Mouse (Mus musculus) heart, embryonic 12.5 days (tissue): ENCODE measurements at regions not wholly inside any gene's neighbourhood (a gene's known extent, or its start where the extent isn't known, plus 50 kb on each side); places are given as distances from the start of the nearest gene placed in this dataset.

Source experiments
- ATAC-seq: fragments of 200-750 bp; cut with Nextera tagmentation; 2 replicates; pipeline ENCODE4 v1.8.0; 2017; ENCODE audit warnings: moderate TSS enrichment, moderate library complexity; ENCODE audit not compliant: insufficient number of reproducible peaks, low FRiP score
- H3K27ac ChIP-seq: fragments of 300-500 bp; sonication (generic); 2 replicates; pipeline ENCODE4 v1.5.1; 2016; ENCODE audit warnings: mild to moderate bottlenecking, moderate library complexity; ENCODE audit not compliant: poor library complexity, severe bottlenecking
- H3K27me3 ChIP-seq: fragments of 300-500 bp; sonication (generic); replicated peaks from 2 replicates; pipeline ENCODE4 v1.6.1; 2016; ENCODE audit warnings: mild to moderate bottlenecking, moderate library complexity
- H3K36me3 ChIP-seq: fragments of 300-500 bp; sonication (generic); 2 replicates; pipeline ENCODE4 v1.6.1; 2016; ENCODE audit warnings: mild to moderate bottlenecking, moderate library complexity
- H3K4me1 ChIP-seq: fragments of 300-500 bp; sonication (generic); replicated peaks from 2 replicates; pipeline ENCODE4 v1.6.1; 2016; ENCODE audit warnings: mild to moderate bottlenecking
- H3K4me2 ChIP-seq: fragments of 300-500 bp; sonication (generic); 2 replicates; pipeline ENCODE4 v1.6.1; 2016; ENCODE audit warnings: mild to moderate bottlenecking, moderate library complexity
- H3K4me3 ChIP-seq: fragments of 300-500 bp; sonication (generic); 2 replicates; pipeline ENCODE4 v1.5.1; 2016; ENCODE audit warnings: mild to moderate bottlenecking
- H3K9ac ChIP-seq: fragments of 300-500 bp; sonication (generic); 2 replicates; pipeline ENCODE4 v1.6.1; 2016; ENCODE audit warnings: mild to moderate bottlenecking, moderate library complexity
- H3K9me3 ChIP-seq: fragments of 300-500 bp; sonication (generic); replicated peaks from 2 replicates; pipeline ENCODE4 v1.6.1; 2016; ENCODE audit warnings: mild to moderate bottlenecking, moderate library complexity
- WGBS: fragments of 180-500 bp; shearing (Covaris S2); methylation state at CpG from one replicate; pipeline ENCODE4 v1.1.7; 2016; 5-methylcytosine and 5-hydroxymethylcytosine counted together

DNA sequence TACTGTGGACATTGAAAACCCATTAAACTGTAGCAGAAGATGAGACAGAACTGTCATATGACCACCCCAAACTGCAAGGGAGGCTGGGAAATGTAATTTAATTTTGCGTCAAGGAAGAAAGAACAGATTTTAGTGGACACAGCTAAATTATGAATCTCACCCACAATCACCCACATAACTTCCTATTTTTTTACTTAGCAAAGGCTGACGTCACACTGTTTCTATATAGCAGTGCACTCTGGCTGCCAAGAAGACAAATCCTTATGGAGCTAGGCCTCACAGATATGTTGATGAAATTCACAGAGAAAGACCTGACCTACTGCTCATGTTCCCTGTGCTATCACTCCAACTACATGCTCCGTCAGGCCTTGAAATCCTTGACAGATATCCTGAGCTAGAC, 118.5 kb upstream of the Lmo4 start:
- no peak for ATAC-seq
- Histone ChIP-seq H3K36me3 (no peaks in the 10 kb centered on the region), H3K4me2 (no peak overlapping the region), H3K9ac (no peak overlapping the region), H3K27ac (no peak overlapping the region), H3K27me3 (no peaks in the 10 kb centered on the region), H3K4me1 (no peaks in the 10 kb centered on the region), H3K4me3 (no peak overlapping the region), H3K9me3 (no peaks in the 10 kb centered on the region)
- WGBS = 80% methylated on average over 3 of the region's 3 CpGs

DNA sequence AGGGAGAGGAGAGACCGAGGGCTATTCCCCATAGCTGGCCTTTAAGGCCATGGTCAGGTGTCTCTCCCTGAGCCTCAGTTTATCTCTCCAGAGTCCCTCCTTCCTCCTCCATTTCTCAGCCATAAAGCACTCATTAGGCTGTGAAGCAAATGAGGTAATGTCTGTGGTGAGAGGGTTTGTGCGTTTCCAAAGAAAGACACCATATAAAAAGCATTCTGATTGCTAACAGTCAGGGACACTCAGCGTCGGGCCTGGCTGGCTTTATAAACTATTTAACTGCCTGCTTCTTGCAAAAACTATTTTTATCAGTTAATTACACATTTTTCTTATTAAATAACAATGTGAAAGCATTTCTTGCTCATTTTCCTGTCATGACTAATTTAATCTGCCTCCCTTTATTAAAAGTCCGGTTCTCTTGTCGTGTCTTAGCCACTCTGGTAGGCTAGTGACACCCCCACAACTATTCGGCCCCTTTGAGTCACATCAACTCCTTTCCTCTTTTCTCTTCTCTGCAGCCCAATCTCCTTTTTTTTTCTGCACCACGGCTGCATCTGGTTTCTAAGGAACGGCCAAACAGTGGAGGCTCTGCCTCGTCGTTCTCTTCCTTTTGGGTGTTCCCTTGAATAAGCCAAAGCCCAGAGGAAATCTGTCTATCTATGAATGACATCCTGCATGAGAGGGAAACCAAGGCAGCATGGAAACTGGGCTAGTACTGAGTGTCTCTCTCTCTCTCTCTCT, 114.6 kb upstream of the Lmo4 start:
- Histone ChIP-seq H3K36me3 (no peaks in the 10 kb centered on the region), H3K27ac (no peak overlapping the region), H3K4me2 (no peak overlapping the region), H3K9ac (no peak overlapping the region), H3K4me3 (no peak overlapping the region), H3K9me3 (no peaks in the 10 kb centered on the region), H3K4me1 (no peaks in the 10 kb centered on the region), H3K27me3 (no peaks in the 10 kb centered on the region)
- ATAC-seq = no peak
- 58% methylated on average over 11 of the region's 11 CpGs for WGBS

DNA sequence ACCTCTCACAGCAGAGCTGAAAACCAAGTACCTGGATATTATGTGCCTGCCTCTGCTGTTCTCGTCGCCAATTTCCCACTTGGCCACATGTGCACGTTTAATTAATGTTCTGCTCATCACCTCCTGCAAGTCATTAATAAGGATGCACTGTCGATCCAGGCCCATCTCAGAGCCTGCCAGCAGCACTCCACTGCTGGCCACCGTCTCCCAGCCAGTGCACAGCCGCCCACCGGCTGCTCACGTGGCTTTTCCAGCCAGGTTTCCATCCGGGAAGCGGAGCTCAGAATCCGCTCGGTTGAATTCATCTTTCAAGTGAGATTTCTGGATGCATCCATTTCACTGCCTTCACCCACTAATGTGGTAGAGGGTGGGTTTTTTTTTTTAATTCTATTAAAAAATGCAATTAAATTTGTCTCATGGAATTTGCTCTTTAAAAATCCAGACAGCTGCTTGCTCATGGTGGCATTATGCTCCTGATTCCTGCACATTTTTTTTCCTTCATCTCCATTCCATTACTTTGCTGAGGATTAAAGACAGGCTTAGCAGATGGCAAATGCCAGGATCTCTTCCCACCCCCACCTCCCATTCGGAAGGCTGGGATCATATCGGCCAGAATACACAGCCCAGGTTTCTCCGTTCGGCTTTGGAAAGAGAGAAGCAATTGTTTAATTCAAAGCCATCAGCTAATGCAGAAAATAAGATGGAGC, 113.9 kb upstream of the Lmo4 start:
- Histone ChIP-seq H3K4me1 (no peaks in the 10 kb centered on the region), H3K4me3 (no peak overlapping the region), H3K9ac (no peak overlapping the region), H3K9me3 (no peaks in the 10 kb centered on the region), H3K36me3 (no peaks in the 10 kb centered on the region), H3K27me3 (no peaks in the 10 kb centered on the region), H3K4me2 (no peak overlapping the region), H3K27ac (no peak overlapping the region)
- ATAC-seq = no peak
- WGBS = 68% methylated on average over 16 of the region's 16 CpGs

DNA sequence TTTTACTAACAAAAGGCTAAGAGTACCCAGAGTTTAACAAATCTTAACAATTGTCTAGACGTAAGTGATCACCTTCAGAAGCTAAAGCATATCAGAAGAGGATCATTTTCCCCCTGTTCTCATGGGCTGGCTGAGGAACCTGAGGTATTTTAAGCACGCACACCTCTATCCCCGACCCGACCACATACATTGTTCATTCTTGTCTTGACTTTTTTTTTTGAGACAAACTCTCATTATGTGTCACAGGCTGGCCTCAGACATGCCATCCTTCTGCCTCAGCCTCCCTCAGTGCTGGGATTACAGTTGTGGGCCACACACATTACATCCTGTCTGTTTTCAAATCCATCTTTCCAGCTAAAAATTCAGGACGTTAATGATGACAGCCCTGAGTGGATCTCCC, 105.7 kb upstream of the Lmo4 start:
- H3K27ac ChIP-seq = no peak overlapping the region
- no peak for ATAC-seq
- no peaks in the 10 kb centered on the region for H3K4me1 ChIP-seq
- H3K36me3 ChIP-seq = no peaks in the 10 kb centered on the region
- no peak overlapping the region for H3K4me2 ChIP-seq
- H3K27me3 ChIP-seq = no peaks in the 10 kb centered on the region
- no peak overlapping the region for H3K4me3 ChIP-seq
- no peak overlapping the region for H3K9ac ChIP-seq
- no peaks in the 10 kb centered on the region for H3K9me3 ChIP-seq
- 68% methylated on average over 5 of the region's 5 CpGs for WGBS

DNA sequence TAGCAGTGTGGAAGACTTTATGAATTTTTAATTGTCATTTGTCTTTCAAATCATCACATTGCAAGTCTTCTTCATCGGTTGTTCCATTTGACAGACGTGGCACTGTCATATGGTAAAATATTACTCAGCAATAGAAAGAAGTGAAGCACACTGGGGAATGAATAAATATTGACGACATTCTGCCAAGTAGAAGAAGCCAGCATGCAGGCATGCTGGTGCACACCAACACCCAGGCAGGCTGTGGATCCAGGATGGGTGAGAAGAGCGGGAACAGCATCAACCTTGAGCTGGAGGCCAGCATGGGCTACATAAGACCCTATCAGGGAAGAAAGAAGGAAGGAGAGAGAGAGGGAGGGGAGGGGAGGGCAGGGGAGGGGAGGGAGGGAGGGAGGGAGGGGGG, 103.6 kb upstream of the Lmo4 start:
- ATAC-seq = no peak
- no peaks in the 10 kb centered on the region for H3K9me3 ChIP-seq
- WGBS = 80% methylated on average over 4 of the region's 4 CpGs
- no peak overlapping the region for H3K9ac ChIP-seq
- no peak overlapping the region for H3K27ac ChIP-seq
- no peak overlapping the region for H3K4me3 ChIP-seq
- no peaks in the 10 kb centered on the region for H3K4me1 ChIP-seq
- no peaks in the 10 kb centered on the region for H3K36me3 ChIP-seq
- H3K4me2 ChIP-seq = no peak overlapping the region
- no peaks in the 10 kb centered on the region for H3K27me3 ChIP-seq

DNA sequence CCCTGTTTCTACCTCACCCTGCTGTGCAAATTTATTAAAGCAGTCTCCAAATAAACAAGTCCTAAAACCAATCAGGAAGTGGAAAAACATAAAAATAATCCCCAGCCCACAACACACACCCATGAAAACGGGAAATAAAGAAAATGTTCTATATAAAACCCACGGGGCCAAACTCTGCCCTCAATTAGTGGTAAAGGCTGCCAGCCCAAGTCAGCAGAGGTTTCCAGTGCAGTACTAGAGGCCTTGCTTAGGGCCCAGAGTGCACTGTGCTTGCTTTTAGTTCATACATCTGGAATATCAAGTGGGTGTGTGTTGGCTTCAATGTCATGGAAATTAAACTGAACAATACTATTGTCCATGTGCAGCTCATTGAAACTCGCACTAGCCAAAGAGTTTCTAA, 102.5 kb upstream of the Lmo4 start:
- H3K36me3 ChIP-seq = no peaks in the 10 kb centered on the region
- no peak overlapping the region for H3K4me2 ChIP-seq
- H3K4me3 ChIP-seq = no peak overlapping the region
- ATAC-seq = no peak
- no peak overlapping the region for H3K9ac ChIP-seq
- no peaks in the 10 kb centered on the region for H3K9me3 ChIP-seq
- H3K27me3 ChIP-seq = no peaks in the 10 kb centered on the region
- H3K4me1 ChIP-seq = no peaks in the 10 kb centered on the region
- WGBS = 80% methylated on average over 3 of the region's 3 CpGs
- no peak overlapping the region for H3K27ac ChIP-seq

DNA sequence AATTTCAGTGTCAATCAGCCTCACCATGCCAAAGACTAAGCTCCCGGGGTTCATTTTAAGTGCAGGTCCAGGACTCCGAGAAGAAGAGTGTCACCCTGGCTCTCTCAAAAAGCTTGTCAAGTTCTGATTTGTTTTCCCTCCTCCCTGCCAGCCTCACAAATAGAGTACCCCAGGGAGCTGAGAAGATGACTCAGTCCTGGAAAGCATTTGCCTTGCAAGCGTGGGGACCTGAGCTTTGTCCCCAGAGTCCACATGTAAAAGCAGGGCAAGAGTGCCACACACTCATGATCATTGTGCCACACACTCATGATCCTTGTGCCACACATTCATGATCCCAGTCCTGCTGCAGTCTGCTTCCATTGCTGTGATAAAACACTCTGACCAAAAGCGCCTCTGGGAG, 100.4 kb upstream of the Lmo4 start:
- no peak for ATAC-seq
- WGBS = 50% methylated on average over 4 of the region's 4 CpGs
- H3K9me3 ChIP-seq = no peaks in the 10 kb centered on the region
- no peak overlapping the region for H3K9ac ChIP-seq
- no peaks in the 10 kb centered on the region for H3K4me1 ChIP-seq
- no peak overlapping the region for H3K27ac ChIP-seq
- no peak overlapping the region for H3K4me2 ChIP-seq
- H3K4me3 ChIP-seq = no peak overlapping the region
- H3K27me3 ChIP-seq = no peaks in the 10 kb centered on the region
- no peaks in the 10 kb centered on the region for H3K36me3 ChIP-seq

DNA sequence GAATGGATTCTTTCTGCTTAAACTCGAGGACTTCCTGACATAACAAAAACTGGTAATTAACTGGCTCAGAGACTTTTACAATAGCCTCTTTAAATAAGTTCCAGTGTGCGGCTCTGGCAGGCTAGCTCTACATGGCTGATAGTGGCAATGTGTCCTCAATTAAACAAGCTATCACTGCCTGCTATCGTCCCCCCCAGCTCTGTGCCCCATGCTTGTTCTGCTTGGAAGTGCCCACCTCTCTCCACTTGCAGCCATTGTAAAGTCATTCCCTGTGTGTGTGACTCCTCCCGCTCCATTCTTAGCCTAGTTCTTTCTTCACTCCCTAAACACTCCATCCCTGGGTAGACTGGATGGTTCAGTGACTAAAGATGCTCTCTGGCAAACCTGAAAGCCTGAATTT, 99.9 kb upstream of the Lmo4 start:
- no peak overlapping the region for H3K27ac ChIP-seq
- H3K4me2 ChIP-seq = no peak overlapping the region
- H3K4me1 ChIP-seq = no peaks in the 10 kb centered on the region
- no peaks in the 10 kb centered on the region for H3K27me3 ChIP-seq
- H3K9me3 ChIP-seq = no peaks in the 10 kb centered on the region
- no peak overlapping the region for H3K4me3 ChIP-seq
- H3K36me3 ChIP-seq = no peaks in the 10 kb centered on the region
- WGBS = 53% methylated on average over 4 of the region's 4 CpGs
- ATAC-seq = no peak
- no peak overlapping the region for H3K9ac ChIP-seq

DNA sequence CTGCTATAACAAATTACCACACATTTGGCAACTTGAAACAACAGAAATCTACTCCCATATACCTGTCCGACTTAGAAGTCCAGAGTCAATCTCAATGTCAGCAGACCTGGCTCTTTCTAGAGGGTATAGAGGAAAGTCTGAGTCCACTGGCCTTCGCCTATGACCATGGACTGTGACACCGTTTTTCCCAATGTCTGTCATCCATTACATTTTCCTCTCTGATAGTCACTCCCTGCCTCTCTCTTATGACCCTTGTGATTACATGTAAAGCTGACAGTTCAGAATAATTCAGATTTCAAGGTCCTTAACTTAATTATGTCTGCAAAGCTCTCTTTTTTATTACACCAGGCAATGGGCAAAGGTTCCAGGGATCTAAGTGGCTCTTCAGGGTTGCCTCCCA, 97.6 kb upstream of the Lmo4 start:
- no peak for ATAC-seq
- no peaks in the 10 kb centered on the region for H3K9me3 ChIP-seq
- H3K4me2 ChIP-seq = no peak overlapping the region
- WGBS = 77% methylated on average over 3 of the region's 3 CpGs
- no peaks in the 10 kb centered on the region for H3K27me3 ChIP-seq
- H3K4me3 ChIP-seq = no peak overlapping the region
- H3K36me3 ChIP-seq = no peaks in the 10 kb centered on the region
- no peak overlapping the region for H3K9ac ChIP-seq
- no peaks in the 10 kb centered on the region for H3K4me1 ChIP-seq
- no peak overlapping the region for H3K27ac ChIP-seq

DNA sequence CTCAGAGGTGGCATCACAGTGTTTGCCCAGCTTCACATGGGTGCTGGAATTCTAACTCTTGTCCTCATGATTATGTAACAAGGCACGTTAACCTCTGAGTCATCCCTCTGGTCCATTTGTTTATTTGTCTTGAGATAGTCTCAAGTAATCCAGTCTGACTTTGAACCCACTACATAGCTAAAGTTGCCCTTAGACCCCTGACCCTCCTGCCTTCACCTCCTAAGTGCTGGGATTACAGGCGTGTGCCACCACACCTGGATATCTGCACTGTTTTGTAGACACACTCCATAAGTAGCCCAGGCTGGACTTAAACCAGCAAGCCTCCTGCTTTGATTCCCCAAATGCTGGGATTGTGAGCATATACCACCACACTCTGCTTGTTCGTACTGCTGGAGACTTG, 96.0 kb upstream of the Lmo4 start:
- 63% methylated on average over 3 of the region's 3 CpGs for WGBS

DNA sequence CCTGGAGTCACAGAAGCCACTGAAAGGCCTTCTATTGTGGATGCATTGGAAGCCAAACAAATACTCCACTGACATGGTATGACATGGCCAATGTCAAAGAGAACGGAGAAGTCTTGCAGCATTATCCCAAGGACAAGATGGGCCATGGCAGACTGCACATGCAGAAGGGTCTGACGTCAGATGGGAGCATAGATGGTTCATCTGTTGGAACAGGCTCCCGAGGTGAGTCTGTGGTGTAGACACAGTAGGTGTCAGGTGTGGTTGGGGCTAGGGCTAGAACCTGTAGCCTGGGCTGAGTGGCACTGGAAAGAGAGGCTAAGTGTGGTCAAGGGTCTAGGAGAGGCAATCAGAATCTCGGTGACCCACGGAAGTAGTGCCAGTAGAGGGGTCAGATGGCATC, 94.2 kb upstream of the Lmo4 start:
- H3K27me3 ChIP-seq = no peaks in the 10 kb centered on the region
- no peak for ATAC-seq
- H3K9me3 ChIP-seq = 0 out of 2 replicates have a peak, but pooled peaks cover 6% of the 10 kb centered on the region
- no peaks in the 10 kb centered on the region for H3K4me1 ChIP-seq
- no peak overlapping the region for H3K4me3 ChIP-seq
- no peak overlapping the region for H3K4me2 ChIP-seq
- H3K27ac ChIP-seq = no peak overlapping the region
- no peak overlapping the region for H3K9ac ChIP-seq
- 82% methylated on average over 5 of the region's 5 CpGs for WGBS
- H3K36me3 ChIP-seq = no peaks in the 10 kb centered on the region

More for the DNA sequence above, 96.0 kb upstream of the Lmo4 start:
- Histone ChIP-seq H3K9ac (no peak overlapping the region), H3K4me2 (no peak overlapping the region), H3K27me3 (no peaks in the 10 kb centered on the region), H3K9me3 (0 out of 2 replicates have a peak, but pooled peaks cover 1% of the 10 kb centered on the region), H3K4me1 (no peaks in the 10 kb centered on the region), H3K36me3 (no peaks in the 10 kb centered on the region), H3K27ac (no peak overlapping the region), H3K4me3 (no peak overlapping the region)
- ATAC-seq = no peak

DNA sequence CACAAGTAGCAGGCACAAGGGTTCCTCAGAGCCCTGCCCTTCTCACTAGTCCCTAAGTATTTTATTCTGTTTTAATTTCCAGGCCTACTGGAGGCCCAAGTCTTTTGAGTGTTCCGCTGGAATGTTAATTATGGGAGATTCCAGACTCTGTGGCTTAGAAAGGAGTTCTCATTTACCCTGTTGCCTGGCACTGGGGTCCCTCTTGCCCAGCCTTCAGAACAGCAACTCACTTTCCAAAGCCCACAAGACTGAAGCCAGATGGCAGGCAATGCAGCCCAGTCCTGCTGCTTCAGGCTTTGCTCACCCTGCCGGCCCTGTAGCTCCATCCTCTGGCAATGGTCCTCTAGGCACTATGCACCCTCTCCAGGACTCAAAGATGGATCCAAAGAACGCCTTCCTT, 84.5 kb upstream of the Lmo4 start:
- H3K27me3 ChIP-seq = no peaks in the 10 kb centered on the region
- no peaks in the 10 kb centered on the region for H3K36me3 ChIP-seq
- 78% methylated on average over 3 of the region's 3 CpGs for WGBS
- H3K9ac ChIP-seq = no peak overlapping the region
- no peak for ATAC-seq
- no peak overlapping the region for H3K4me2 ChIP-seq
- H3K27ac ChIP-seq = no peak overlapping the region
- no peak overlapping the region for H3K4me3 ChIP-seq
- no peaks in the 10 kb centered on the region for H3K9me3 ChIP-seq
- H3K4me1 ChIP-seq = no peaks in the 10 kb centered on the region
